Mouse (Mus musculus) liver, adult 10 weeks (tissue): ENCODE data around the gene Hspd1. TPM values are rescaled to one million over a fixed set of nuclear protein-coding genes. Genes with fewer than 3 reads are reported as not detected.

Experiments used
- polyA plus RNA-seq: library from polyadenylated mRNA; stranded (reverse); fragments of 350-450 nt; fragmentation: Illumina TruSeq; extraction: RNeasy Lipid Tissue Mini Kit (QIAGEN cat#74804); gene quantifications from one replicate; pipeline ENCODE4 v1.2.3, GENCODE M21; 2014; ENCODE audit warnings: low read depth, low replicate concordance

Gene Hspd1
- 811 TPM for polyA plus RNA-seq

GRCm38 (mm10) chr1:55087932-55088610 lies at the start of gene Hspd1, which contains the start of gene Hspe1:
Gene Hspd1 (minus strand): TSS chr1:55088243.
Gene Hspe1 (plus strand): TSS chr1:55088132.

DNA sequence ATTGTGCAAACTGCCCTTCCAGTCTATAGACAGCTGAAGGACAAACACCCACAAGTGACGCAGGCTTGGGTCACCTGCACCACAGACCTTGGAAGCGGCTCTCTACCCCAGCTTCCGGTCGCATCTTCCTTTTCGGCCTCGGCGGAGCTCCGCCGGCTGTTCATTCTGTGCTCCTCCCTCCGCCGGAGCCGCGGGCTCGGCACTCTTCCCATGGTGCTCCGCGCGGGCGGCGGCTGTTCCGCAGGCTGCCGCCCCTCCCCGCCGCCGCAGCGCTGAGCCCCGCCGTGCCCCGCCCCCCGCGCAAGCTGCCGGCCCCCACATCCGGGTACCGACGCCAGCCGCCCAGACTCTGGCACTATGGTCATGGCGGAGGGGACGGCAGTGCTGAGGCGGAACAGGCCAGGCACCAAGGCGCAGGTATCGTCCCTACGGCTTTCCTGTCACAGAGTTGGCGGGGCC lies 42.9 kb upstream of the Hspd1 start, which contains the start of gene Mob4:
Gene Mob4, plus strand, starts transcription at position 289 of the 459 bp plus-strand sequence.

DNA sequence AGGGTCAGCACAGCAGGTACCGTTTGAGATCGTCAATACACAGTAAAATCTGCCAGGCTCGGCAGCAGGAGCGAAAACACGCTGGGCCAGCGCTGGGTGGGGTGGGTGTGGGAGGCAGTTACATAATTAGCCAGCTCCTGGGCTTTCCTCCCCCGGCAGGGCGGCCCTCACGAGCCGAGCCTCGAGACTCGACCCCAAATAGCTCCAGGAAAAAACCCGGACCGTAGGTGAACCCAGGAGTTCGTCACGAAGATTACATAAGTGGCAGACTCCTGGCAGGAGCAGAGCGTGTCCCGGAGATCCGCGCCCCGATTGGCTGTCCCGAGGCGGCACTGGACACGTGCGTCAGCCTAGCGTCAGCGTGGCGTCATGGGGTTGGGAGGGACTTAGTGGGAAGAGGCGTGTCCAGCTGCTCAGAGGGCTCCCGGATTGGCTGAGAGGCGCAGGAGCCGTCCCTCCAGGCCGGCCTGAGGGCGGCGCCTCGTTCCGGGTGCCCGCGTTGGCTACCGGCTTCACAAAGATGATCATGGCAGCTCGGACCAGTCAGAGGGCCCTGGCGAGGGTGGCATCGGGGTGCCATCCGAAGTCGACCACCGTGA lies 35.6 kb downstream of the Hspd1 start, which contains the start of gene Coq10b:
Gene Coq10b, plus strand, starts transcription at position 416 of the 599 bp plus-strand sequence.

Other genes starting within 250 kb of the Hspd1 start
- gene Ankrd44, start 161.9 kb downstream of the Hspd1 start, polyA plus RNA-seq = 6.6 TPM
- 99.0 TPM for gene Sf3b1, start 60.8 kb downstream of the Hspd1 start, polyA plus RNA-seq
- gene Coq10b, start 35.5 kb downstream of the Hspd1 start, polyA plus RNA-seq = 53.2 TPM
- gene Hspe1, start 111 bp downstream of the Hspd1 start, polyA plus RNA-seq = 481 TPM
- gene Mob4, start 43.0 kb upstream of the Hspd1 start, polyA plus RNA-seq = 74.7 TPM
- gene Rftn2, start 138.5 kb upstream of the Hspd1 start, polyA plus RNA-seq = 0.24 TPM
- gene Mars2, start 148.9 kb upstream of the Hspd1 start, polyA plus RNA-seq = 1.2 TPM